Mouse (Mus musculus) liver, embryonic 16.5 days (tissue): Measurements from ENCODE around the gene Cyth3. TPM values are rescaled to one million over a fixed set of nuclear protein-coding genes. Genes with fewer than 3 reads are reported as not detected.

Experiments
- ATAC-seq: fragments of 200-750 bp; cut with Nextera tagmentation; 2 replicates; pipeline ENCODE4 v1.8.0; 2017; ENCODE audit warnings: low read depth, mild to moderate bottlenecking, moderate number of reproducible peaks, moderate library complexity
- H3K27ac ChIP-seq: fragments of 300-500 bp; sonication (generic); 2 replicates; pipeline ENCODE4 v1.5.1; 2014; ENCODE audit warnings: mild to moderate bottlenecking, low read length
- H3K27me3 ChIP-seq: fragments of 300-500 bp; sonication (generic); 2 replicates; pipeline ENCODE4 v1.6.1; 2014; ENCODE audit warnings: low read depth, low read length, mixed read lengths; ENCODE audit not compliant: control insufficient read depth, insufficient read depth
- H3K36me3 ChIP-seq: fragments of 300-500 bp; sonication (generic); 2 replicates; pipeline ENCODE4 v1.6.1; 2014; ENCODE audit warnings: mild to moderate bottlenecking; ENCODE audit not compliant: control insufficient read depth, insufficient read depth
- H3K4me1 ChIP-seq: fragments of 300-500 bp; sonication (generic); 2 replicates; pipeline ENCODE4 v1.6.1; 2014; ENCODE audit warnings: low read depth, low read length, mixed read lengths; ENCODE audit not compliant: control insufficient read depth
- H3K4me2 ChIP-seq: fragments of 300-500 bp; sonication (generic); 2 replicates; pipeline ENCODE4 v1.6.1; 2014; ENCODE audit warnings: low read depth, low read length, mixed read lengths
- H3K4me3 ChIP-seq: fragments of 300-500 bp; sonication (generic); 2 replicates; pipeline ENCODE4 v1.5.1; 2014; ENCODE audit warnings: low read depth, mild to moderate bottlenecking, low read length
- H3K9ac ChIP-seq: fragments of 300-500 bp; sonication (generic); 2 replicates; pipeline ENCODE4 v1.6.1; 2014; ENCODE audit warnings: low read depth, low read length
- H3K9me3 ChIP-seq: fragments of 300-500 bp; sonication (generic); replicated peaks from 2 replicates; pipeline ENCODE4 v1.6.1; 2016; ENCODE audit warnings: low read length; ENCODE audit not compliant: control insufficient read depth
- WGBS: fragments of 180-500 bp; shearing (Covaris S2); extraction: QIAGEN DNeasy Blood & Tissue Kit; methylation state at CpG from one replicate; pipeline ENCODE4 v1.1.7; 2014; ENCODE audit not compliant: insufficient replicate concordance; 5-methylcytosine and 5-hydroxymethylcytosine counted together
- polyA plus RNA-seq: library from polyadenylated mRNA; unstranded; fragments of >200 nt; fragmentation: Nextera tagmentation; extraction: Ambion mirVana; gene quantifications from 2 replicates; pipeline ENCODE4 v1.2.1, GENCODE M21; 2015

The Cyth3 gene
- polyA plus RNA-seq, 1 experiment from 2014 or later: 34.7 TPM

DNA sequence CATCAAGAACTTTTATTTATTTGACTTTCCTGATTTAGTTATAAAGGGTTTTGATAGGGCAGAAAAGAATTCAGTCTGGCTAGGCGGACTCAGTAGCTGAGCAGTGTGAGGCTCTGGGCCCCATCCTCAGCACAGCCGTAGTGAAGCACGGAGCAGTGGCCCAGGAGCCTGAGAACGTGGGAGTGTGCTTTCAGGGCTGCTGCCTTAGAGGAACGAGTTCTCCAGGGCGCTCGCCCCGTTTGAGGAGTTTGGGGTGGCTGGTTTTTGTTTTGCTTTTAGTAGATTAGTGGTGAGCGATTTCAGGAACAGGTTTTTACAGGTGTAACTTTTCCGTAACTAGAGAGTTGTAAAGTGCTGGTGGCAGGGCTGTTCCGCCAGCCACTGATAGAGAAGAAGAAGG lies 13.1 kb downstream of the Cyth3 start:
- Histone ChIP-seq H3K4me1 (peaks cover 87% of the 10 kb centered on the region), H3K9me3 (0 out of 2 replicates have a peak, but pooled peaks cover 1% of the 10 kb centered on the region), H3K27ac (peak overlapping the region; percentile 30), H3K27me3 (no peaks in the 10 kb centered on the region), H3K4me2 (peak overlapping the region; percentile 18; the same call in 1 of the 2 replicates), H3K9ac (peak overlapping the region; percentile 2; the same call in 1 of the 2 replicates), H3K36me3 (no peaks in the 10 kb centered on the region), H3K4me3 (no peak overlapping the region)
- ATAC-seq: no peak
- WGBS: 60% methylated on average over 11 of the region's 11 CpGs

DNA sequence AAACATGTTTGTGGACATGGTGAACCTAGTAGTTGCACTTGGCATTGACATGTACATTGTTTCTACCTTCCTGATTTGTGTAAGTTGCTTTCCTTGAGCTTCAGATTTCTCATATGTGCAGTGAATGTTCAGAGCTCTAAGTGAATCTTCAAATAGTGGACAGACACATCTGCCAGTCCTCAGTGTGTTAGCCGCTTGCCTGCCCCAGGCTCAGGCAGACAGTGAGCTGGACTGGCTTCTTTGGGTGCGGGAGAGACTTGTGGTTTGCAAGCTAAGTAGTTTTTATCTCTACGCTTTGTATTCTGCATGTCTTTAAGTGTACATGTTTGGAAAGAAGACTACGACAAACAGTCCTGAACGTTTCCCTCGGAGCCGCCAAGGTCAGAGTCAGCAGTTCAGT lies 13.9 kb downstream of the Cyth3 start:
- H3K9me3 ChIP-seq: no peaks in the 10 kb centered on the region
- H3K4me3 ChIP-seq: no peak overlapping the region
- WGBS: 18% methylated on average over 7 of the region's 7 CpGs
- peak overlapping the region; percentile 18; the same call in 1 of the 2 replicates for H3K4me2 ChIP-seq
- H3K4me1 ChIP-seq: peaks cover 86% of the 10 kb centered on the region
- no peaks in the 10 kb centered on the region for H3K27me3 ChIP-seq
- H3K36me3 ChIP-seq: no peaks in the 10 kb centered on the region
- ATAC-seq: no peak
- peak overlapping the region; percentile 2 for H3K9ac ChIP-seq
- peak overlapping the region; percentile 30 for H3K27ac ChIP-seq

GRCm38 (mm10) chr5:143637832-143638420 lies 15.7 kb downstream of the Cyth3 start:
- 69% methylated on average over 11 of the region's 11 CpGs for WGBS

DNA sequence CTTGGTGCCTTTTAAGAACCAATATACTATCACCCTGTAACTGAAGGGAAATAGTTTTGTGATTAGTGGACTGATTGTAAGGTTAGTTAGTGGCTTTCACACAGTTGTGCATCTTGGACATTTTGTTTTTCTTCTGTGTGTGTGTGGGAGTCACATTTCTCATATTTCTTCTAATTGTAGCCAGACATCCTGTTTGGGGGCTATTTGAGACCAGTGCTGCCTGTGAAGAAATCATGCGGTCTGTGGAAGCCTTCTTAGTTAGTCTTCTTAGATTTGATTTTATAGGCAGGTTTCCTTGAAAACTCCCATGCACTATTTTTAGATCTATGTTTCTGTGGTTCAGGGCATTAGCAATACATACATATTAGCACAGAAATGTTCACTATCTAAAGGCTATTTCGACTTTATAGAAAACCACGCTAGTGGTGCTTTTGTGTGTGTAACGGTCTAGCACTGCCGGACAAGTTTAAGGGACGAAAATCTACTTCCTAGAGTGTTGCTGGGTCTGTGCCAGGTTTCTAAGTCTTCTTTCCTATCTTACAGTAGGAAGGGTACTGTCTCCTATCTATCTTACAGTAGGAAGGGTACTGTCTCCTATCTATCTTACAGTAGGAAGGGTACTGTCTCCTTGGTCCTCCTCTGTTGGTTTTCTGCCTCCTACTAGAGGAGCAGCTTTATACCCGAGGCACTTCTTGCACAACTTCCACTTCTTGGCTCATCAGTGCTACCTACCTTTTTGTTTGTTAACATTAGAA lies 16.4 kb downstream of the Cyth3 start:
- Histone ChIP-seq H3K9me3 (no peaks in the 10 kb centered on the region), H3K4me1 (peaks cover 75% of the 10 kb centered on the region), H3K4me3 (no peak overlapping the region), H3K27me3 (no peaks in the 10 kb centered on the region), H3K27ac (peak overlapping the region; percentile 72), H3K9ac (no peak overlapping the region), H3K4me2 (peak overlapping the region; percentile 32), H3K36me3 (no peaks in the 10 kb centered on the region)
- peak; percentile 69 for ATAC-seq
- WGBS: 18% methylated on average over 7 of the region's 7 CpGs

More at GRCm38 (mm10) chr5:143637832-143638420, 15.7 kb downstream of the Cyth3 start:
- Histone ChIP-seq H3K27ac (peak overlapping the region; percentile 72; the same call in 1 of the 2 replicates), H3K4me3 (no peak overlapping the region), H3K36me3 (no peaks in the 10 kb centered on the region), H3K9me3 (no peaks in the 10 kb centered on the region), H3K4me1 (peaks cover 81% of the 10 kb centered on the region), H3K9ac (peak overlapping the region; percentile 26; the same call in 1 of the 2 replicates), H3K27me3 (no peaks in the 10 kb centered on the region), H3K4me2 (no peak overlapping the region; the same call in 1 of the 2 replicates)
- ATAC-seq: no peak

GRCm38 (mm10) chr5:143639329-143639728 lies 17.1 kb downstream of the Cyth3 start:
- H3K27ac ChIP-seq: peak overlapping the region; percentile 72
- peaks cover 73% of the 10 kb centered on the region for H3K4me1 ChIP-seq

GRCm38 (mm10) chr5:143639810-143640209 lies 17.6 kb downstream of the Cyth3 start:
- Histone ChIP-seq H3K9ac (no peak overlapping the region), H3K4me2 (peak overlapping the region; percentile 21; the same call in 1 of the 2 replicates), H3K4me3 (no peak overlapping the region), H3K27ac (peak overlapping the region; percentile 72), H3K27me3 (no peaks in the 10 kb centered on the region), H3K9me3 (no peaks in the 10 kb centered on the region), H3K4me1 (peaks cover 69% of the 10 kb centered on the region), H3K36me3 (no peaks in the 10 kb centered on the region)
- 33% methylated on average over 7 of the region's 7 CpGs for WGBS
- ATAC-seq: peak; percentile 77

More at GRCm38 (mm10) chr5:143639329-143639728, 17.1 kb downstream of the Cyth3 start:
- peak; percentile 22; the same call in 1 of the 2 replicates for ATAC-seq
- H3K4me2 ChIP-seq: peak overlapping the region; percentile 21; the same call in 1 of the 2 replicates
- no peaks in the 10 kb centered on the region for H3K36me3 ChIP-seq
- WGBS: 33% methylated on average over 4 of the region's 4 CpGs
- no peaks in the 10 kb centered on the region for H3K27me3 ChIP-seq
- H3K9ac ChIP-seq: no peak overlapping the region
- no peak overlapping the region for H3K4me3 ChIP-seq
- no peaks in the 10 kb centered on the region for H3K9me3 ChIP-seq

GRCm38 (mm10) chr5:143641503-143641902 lies 19.3 kb downstream of the Cyth3 start:
- WGBS: 75% methylated on average over 3 of the region's 3 CpGs
- Histone ChIP-seq H3K9me3 (no peaks in the 10 kb centered on the region), H3K4me1 (peaks cover 67% of the 10 kb centered on the region), H3K36me3 (no peaks in the 10 kb centered on the region), H3K27me3 (no peaks in the 10 kb centered on the region), H3K4me3 (no peak overlapping the region), H3K27ac (no peak overlapping the region), H3K4me2 (no peak overlapping the region), H3K9ac (no peak overlapping the region)
- no peak for ATAC-seq

DNA sequence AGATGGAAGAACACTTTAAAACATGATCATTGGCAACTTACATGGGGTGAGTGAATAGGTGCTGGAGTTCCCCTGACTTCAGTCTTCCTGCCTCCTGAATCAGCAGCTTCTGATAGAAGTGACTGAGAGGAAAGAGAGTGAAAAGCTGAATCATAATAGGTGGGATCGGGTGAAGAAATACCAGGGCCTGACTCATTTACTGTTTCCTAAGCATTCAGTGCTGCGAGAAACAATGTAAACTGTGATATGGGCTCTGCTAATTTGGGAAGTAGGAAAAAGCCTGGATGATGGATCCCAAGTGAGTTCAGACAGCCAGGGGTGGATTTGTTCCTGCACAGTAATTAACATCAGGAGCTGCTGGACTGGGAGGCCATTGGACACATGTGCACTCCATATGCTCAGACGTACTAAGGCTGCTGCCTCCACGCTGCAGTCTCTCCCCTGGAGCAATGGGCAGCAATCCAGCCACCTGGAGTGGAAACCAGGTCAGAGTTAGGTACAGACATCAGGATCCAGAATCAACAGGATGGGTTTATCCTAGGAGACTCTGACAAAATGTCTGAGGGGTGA lies 20.1 kb downstream of the Cyth3 start:
- H3K4me1 ChIP-seq: peaks cover 68% of the 10 kb centered on the region
- H3K4me3 ChIP-seq: no peak overlapping the region
- H3K9ac ChIP-seq: no peak overlapping the region
- no peaks in the 10 kb centered on the region for H3K36me3 ChIP-seq
- ATAC-seq: no peak
- no peaks in the 10 kb centered on the region for H3K27me3 ChIP-seq
- 75% methylated on average over 4 of the region's 4 CpGs for WGBS
- H3K27ac ChIP-seq: peak overlapping the region; percentile 0; the same call in 1 of the 2 replicates
- H3K4me2 ChIP-seq: no peak overlapping the region
- H3K9me3 ChIP-seq: no peaks in the 10 kb centered on the region
